Mouse (Mus musculus) natural killer cell, adult 2 months (primary cell): ENCODE measurements around the gene Mfsd4b3.
"Not testable (repeated sequence)": the region's sequence is repeated elsewhere in the genome, so short reads cannot be mapped to it uniquely, and the experiment has no call there.

Experiments used
- DNase-seq, 2 experiments: peaks; one replicate each; pipeline ENCODE4 v3.0.0; 2022; ENCODE audit warnings: low spot score in 2 of 2

The Mfsd4b3 gene

GRCm38 (mm10) chr10:39959761-39960440 is at the start of gene Mfsd4b3:
Mfsd4b3 (minus strand) TSS chr10:39960153.
- peak; percentile 92 to 93 for DNase-seq

- no peak for DNase-seq
Measured at GRCm38 (mm10) chr10:40009591-40009990, 49.6 kb upstream of the Mfsd4b3 start.

- DNase-seq: not testable (repeated sequence)
Measured at GRCm38 (mm10) chr10:40008847-40009246, 48.9 kb upstream of the Mfsd4b3 start.

GRCm38 (mm10) chr10:40007953-40008352 is 48.0 kb upstream of the Mfsd4b3 start:
- no peak for DNase-seq

- peak in 1 of 2 experiments; percentile 4 for DNase-seq
Measured at GRCm38 (mm10) chr10:40006963-40007362, 47.0 kb upstream of the Mfsd4b3 start.

DNA sequence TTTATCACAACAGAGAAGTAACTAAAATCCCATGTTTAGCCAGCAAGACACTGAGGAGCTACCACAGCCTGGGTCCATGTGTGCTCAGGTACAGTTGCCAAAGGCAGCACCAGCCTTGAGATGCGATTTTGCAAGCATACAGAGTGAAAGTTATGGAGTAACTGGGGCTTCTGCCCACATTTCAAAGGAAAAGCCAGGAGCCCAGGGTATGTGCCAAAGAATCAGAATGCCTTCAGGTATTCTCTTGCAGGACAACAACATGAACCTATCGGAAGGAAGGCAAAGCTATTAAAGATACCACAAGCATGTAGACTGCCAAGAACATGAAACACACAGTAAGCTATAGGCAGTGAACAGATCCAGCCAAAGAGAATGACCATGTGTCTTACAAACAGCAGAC is 40.8 kb upstream of the Mfsd4b3 start:
- no peak for DNase-seq

- DNase-seq: no peak
Measured at GRCm38 (mm10) chr10:39991155-39991554, 31.2 kb upstream of the Mfsd4b3 start.

- DNase-seq: no peak
Measured at GRCm38 (mm10) chr10:39986466-39986865, 26.5 kb upstream of the Mfsd4b3 start, which contains the start of gene Mfsd4b5. Mfsd4b5 (minus strand) TSS chr10:39986646.

- no peak for DNase-seq
Measured at GRCm38 (mm10) chr10:39982604-39983003, 22.7 kb upstream of the Mfsd4b3 start.

DNA sequence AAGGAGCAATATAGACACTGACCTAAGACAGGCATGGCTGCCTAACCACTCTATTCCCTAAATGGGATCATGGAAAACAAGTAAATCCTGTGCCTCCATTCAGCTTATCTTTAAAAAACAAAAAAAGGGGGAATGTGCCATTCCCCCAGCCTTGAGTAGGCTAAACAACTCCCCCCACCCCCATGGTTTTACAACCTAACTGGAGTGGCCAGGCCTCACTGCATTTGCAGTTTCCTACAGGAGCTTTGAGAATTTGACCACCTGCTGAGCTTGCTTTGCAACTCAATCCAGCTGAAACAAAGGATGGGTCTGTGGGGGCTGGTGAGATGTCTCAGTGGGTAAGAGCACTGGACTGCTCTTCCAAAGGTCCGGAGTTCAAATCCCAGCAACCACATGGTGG is 18.3 kb upstream of the Mfsd4b3 start:
- no peak for DNase-seq

- DNase-seq: no peak
Measured at GRCm38 (mm10) chr10:39977346-39977745, 17.4 kb upstream of the Mfsd4b3 start.

DNA sequence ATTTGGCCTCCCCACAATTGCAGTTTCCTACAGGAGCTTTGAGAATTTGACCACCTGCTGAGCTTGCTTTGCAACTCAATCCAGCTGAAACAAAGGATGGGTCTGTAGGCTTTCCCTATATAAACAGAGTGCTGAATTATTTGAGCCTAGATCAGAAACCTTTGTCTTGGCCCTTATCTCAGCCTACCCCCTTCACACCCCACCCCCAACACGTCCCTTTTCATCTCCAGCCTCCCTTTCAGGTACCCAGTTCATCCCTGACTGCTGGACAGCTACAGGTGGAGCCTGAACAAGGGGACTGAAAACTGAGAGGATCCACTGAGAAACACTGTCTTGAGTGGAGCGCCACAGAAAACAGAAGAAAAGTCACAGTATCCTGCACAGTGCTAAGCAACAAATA is 15.8 kb upstream of the Mfsd4b3 start:
- DNase-seq: no peak

GRCm38 (mm10) chr10:39974982-39975381 is 15.0 kb upstream of the Mfsd4b3 start:
- no peak for DNase-seq

DNA sequence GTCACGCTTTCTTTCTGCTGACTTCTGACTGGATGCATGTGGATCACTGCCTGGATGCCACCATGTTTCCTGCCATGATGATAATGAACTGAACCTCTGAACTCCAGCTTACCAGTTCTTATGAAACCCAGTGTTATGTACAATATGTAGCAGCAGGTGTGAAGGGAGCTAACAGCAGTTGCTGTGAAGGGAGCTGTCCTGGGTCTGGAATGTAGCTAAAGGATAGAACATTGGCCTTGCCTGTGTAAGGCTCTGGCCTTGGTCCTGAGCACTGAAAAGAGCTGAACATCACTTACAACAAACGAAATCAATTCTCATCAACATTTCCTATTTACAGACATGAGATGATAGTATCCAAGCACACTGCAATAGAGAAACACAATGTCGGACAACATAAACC is 7.6 kb upstream of the Mfsd4b3 start:
- no peak for DNase-seq

DNA sequence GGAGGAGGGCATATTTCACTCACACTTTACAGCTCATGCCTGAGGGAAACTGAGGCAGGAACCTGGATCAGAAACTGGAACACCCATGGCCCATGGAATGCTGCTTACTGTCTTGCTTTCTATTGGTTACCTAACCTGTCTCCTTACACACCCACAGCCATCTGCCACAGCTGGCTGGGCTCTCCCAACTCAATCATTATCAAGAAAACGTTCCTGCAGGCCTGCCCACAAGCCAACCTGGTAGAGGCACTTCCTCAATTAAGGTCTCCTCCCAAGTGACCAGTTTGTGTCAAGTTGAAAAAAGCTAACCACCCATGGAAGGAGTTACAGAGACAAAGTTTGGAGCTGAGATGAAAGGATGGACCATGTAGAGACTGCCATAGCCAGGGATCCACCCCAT is 2.0 kb upstream of the Mfsd4b3 start:
- no peak for DNase-seq

DNA sequence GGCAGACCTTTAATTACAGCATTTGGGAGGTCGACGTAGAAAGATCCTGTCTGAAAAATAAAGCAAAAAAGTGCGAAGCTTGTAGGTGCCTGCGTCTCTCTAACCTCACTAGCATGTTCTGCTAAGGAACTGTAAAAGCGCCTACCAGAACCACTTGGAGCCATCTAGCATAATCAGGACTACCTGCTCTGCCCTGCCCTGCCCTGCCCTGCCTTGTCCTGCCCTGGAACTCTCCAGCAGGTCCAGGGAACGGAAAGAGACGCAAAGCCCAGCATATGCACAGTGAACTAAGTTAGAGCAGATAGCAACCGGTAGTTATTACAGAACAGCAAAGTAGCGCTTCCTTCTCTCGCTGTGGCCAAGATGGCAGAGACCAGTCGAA is 479 bp upstream of the Mfsd4b3 start:
- DNase-seq: no peak

- no peak for DNase-seq
Measured at GRCm38 (mm10) chr10:39958266-39958665, 1.7 kb downstream of the Mfsd4b3 start.

DNA sequence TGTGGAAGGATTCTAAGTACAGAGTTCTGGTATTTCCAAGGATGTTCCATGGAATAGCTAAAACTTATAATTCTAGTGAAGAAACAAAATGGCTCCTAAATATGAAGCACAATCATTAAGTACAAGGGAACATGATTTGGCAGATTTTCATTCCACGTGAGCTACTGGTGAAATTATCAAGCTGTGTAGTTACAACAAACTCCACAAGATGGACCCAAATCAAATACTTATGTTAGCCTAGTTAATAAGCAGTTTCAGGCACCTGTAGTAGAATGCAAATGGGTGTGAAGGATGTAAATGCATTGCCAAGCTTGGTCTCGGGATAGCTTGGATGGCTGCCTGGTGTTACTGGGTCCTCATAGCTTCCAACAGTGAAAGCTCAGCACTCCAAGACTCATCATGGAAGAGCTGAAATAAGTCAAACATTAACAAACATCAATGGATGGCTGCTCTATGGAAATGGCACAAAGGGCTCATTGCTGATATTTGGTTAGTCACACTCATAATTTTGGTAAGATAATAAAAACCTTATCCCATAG is 3.5 kb downstream of the Mfsd4b3 start:
- DNase-seq: no peak

DNA sequence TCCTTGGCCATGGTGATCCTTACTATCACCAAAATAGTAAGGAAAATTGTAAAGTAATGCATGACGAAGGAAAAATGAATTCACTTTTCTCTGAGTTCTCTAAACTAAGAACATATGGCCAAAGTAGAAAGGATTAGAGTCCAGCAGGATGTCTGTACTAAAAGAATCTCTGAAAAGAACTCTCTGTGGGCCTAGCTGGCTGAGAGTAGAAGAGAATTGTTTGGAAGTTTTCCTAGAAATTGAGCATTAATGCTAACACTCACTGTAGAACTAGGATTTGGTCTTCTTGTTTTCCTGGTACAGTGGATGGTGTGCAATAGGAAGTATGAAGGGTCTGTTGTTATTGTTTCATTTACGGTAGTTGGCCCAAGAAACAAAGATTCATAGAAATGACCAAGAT is 4.8 kb downstream of the Mfsd4b3 start:
- no peak for DNase-seq

- DNase-seq: no peak
Measured at GRCm38 (mm10) chr10:39949377-39949954, 10.5 kb downstream of the Mfsd4b3 start.

DNA sequence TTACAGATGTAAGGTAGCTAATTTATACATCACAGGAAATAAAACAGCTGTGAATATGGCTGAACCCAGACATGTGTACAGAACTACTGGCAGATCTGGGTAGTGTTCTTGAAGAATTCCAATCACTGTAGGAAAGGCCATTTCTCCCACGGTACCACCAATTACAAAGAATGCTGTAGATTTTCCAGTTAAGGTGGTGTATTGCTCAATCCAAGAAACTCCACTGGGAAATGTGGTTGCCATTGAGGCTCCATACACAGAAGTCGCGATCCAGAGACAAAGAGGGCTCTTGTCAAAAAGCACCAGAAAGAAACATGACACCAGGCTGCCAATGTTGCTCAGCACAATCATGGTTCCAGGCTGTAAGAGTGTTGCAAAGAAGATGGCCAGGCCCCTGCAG is 12.8 kb downstream of the Mfsd4b3 start:
- DNase-seq: not testable (repeated sequence)

DNA sequence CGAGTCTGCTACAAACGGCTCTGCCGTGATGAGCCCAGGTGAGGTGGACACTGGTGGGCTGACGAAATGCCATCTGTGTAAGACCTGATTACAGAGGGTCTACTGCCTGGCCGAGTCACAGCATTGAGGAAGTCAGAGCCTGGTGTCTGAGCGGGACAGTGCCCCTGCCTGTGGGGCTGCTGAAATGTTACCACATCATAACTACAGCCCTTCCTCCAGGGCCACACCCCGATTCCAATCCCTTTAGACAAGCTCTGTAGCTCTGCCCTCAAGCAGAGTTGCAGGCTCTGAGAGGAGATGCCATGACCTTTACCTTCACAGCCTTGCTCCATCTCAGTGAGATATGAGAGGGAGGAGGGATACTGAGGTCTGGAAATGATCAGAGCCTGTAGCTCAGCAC is 23.4 kb downstream of the Mfsd4b3 start:
- no peak for DNase-seq

DNA sequence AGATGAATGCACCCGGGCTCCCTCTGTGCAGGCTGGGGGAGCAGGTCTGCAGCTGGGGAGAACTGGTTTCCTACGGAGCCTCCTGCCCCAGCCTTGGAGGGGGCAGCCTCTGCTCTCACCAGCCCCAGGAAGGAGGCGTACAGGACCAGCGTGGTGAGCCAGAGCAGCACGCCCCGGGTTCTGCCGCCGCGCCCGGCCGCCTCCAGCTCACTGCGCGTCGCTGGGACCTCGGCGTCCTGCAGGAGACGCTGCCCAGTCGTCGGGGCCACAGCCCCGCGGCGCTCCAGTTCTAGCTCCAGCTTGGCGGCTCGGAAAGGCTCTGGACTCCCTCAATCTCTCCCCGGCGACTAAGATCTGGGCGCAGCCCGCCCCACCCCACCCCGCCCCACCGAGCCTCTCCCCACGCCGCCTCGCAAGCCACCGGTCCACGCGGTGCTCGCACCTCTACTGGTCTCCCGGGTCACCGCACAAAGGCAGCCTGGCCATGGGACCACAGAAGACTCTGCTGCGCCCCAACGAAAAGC is 33.3 kb downstream of the Mfsd4b3 start, which contains the start of gene Mfsd4b2:
Mfsd4b2 (minus strand) TSS at position 308 of the 524 bp plus-strand sequence.
- DNase-seq: no peak
